Mouse (Mus musculus): ENCODE measurements around the gene Lhfp. TPM values are rescaled to one million over a fixed set of nuclear protein-coding genes. Genes with fewer than 3 reads are reported as not detected.
"Not testable (repeated sequence)": the region's sequence is repeated elsewhere in the genome, so short reads cannot be mapped to it uniquely, and the experiment has no call there.

Lhfp gene
- polyA plus RNA-seq, 3 experiments from 2014 or later: not detected

- no peak for ATAC-seq
Observed at GRCm38 (mm10) chr3:53221531-53222272, 180.4 kb downstream of the Lhfp start.

GRCm38 (mm10) chr3:53224141-53224540 lies 182.8 kb downstream of the Lhfp start:
- ATAC-seq: no peak

- ATAC-seq: no peak
Observed at GRCm38 (mm10) chr3:53225774-53226173, 184.4 kb downstream of the Lhfp start.

GRCm38 (mm10) chr3:53226223-53226622 lies 184.9 kb downstream of the Lhfp start:
- ATAC-seq: no peak

GRCm38 (mm10) chr3:53227866-53228265 lies 186.5 kb downstream of the Lhfp start:
- no peak for ATAC-seq

GRCm38 (mm10) chr3:53230562-53230961 lies 189.2 kb downstream of the Lhfp start:
- no peak for ATAC-seq

- no peak for ATAC-seq
Observed at GRCm38 (mm10) chr3:53231112-53231511, 189.8 kb downstream of the Lhfp start.

GRCm38 (mm10) chr3:53232411-53232810 lies 191.1 kb downstream of the Lhfp start:
- ATAC-seq: not testable (repeated sequence)

- no peak for ATAC-seq
Observed at GRCm38 (mm10) chr3:53234689-53235088, 193.4 kb downstream of the Lhfp start.

- ATAC-seq: no peak
Observed at GRCm38 (mm10) chr3:53236471-53236870, 195.1 kb downstream of the Lhfp start.

GRCm38 (mm10) chr3:53240150-53240549 lies 198.8 kb downstream of the Lhfp start:
- no peak for ATAC-seq

- no peak for ATAC-seq
Observed at GRCm38 (mm10) chr3:53245571-53246208, 204.4 kb downstream of the Lhfp start.

- no peak for ATAC-seq
Observed at GRCm38 (mm10) chr3:53247102-53247501, 205.8 kb downstream of the Lhfp start.

- no peak for ATAC-seq
Observed at GRCm38 (mm10) chr3:53248158-53248874, 207.0 kb downstream of the Lhfp start.

- no peak for ATAC-seq
Observed at GRCm38 (mm10) chr3:53252556-53252955, 211.2 kb downstream of the Lhfp start.

GRCm38 (mm10) chr3:53253223-53253832 lies 212.0 kb downstream of the Lhfp start:
- ATAC-seq: no peak

- ATAC-seq: no peak
Observed at GRCm38 (mm10) chr3:53258657-53259158, 217.4 kb downstream of the Lhfp start.

GRCm38 (mm10) chr3:53266116-53266515 lies 224.8 kb downstream of the Lhfp start:
- no peak for ATAC-seq

- ATAC-seq: no peak
Observed at GRCm38 (mm10) chr3:53267046-53267445, 225.7 kb downstream of the Lhfp start.

GRCm38 (mm10) chr3:53273220-53273619 lies 231.9 kb downstream of the Lhfp start:
- no peak for ATAC-seq

GRCm38 (mm10) chr3:53277993-53278392 lies 236.7 kb downstream of the Lhfp start:
- no peak for ATAC-seq

GRCm38 (mm10) chr3:53282005-53282404 lies 240.7 kb downstream of the Lhfp start:
- not testable (repeated sequence) for ATAC-seq

- no peak for ATAC-seq
Observed at GRCm38 (mm10) chr3:53284023-53284422, 242.7 kb downstream of the Lhfp start.
